Mouse (Mus musculus) heart, embryonic 16.5 days (tissue): ENCODE measurements at regions not wholly inside any gene's neighbourhood (a gene's known extent, or its start where the extent isn't known, plus 50 kb on each side); places are given as distances from the start of the nearest gene placed in this dataset.
"Not testable (repeated sequence)": the region's sequence is repeated elsewhere in the genome, so short reads cannot be mapped to it uniquely, and the experiment has no call there.

ENCODE experiments used
- ATAC-seq: fragments of 200-750 bp; cut with Nextera tagmentation; replicated peaks from 2 replicates; pipeline ENCODE4 v1.8.0; 2017; ENCODE audit warnings: moderate number of reproducible peaks; ENCODE audit not compliant: insufficient read depth, low FRiP score; ENCODE audit errors: extremely low read depth
- H3K27ac ChIP-seq: fragments of 300-500 bp; sonication (generic); 2 replicates; pipeline ENCODE4 v1.5.1; 2014; ENCODE audit warnings: mild to moderate bottlenecking, low read length, control low read depth, moderate library complexity
- H3K27me3 ChIP-seq: fragments of 300-500 bp; sonication (generic); 2 replicates; pipeline ENCODE4 v1.6.1; 2014; ENCODE audit warnings: low read length, mixed read lengths; ENCODE audit not compliant: control insufficient read depth, insufficient read depth
- H3K36me3 ChIP-seq: fragments of 300-500 bp; sonication (generic); 2 replicates; pipeline ENCODE4 v1.6.1; 2014; ENCODE audit not compliant: control insufficient read depth, insufficient read depth
- H3K4me1 ChIP-seq: fragments of 300-500 bp; sonication (generic); 2 replicates; pipeline ENCODE4 v1.6.1; 2014; ENCODE audit warnings: low read length, mixed read lengths; ENCODE audit not compliant: control insufficient read depth, insufficient read depth
- H3K4me2 ChIP-seq: fragments of 300-500 bp; sonication (generic); 2 replicates; pipeline ENCODE4 v1.6.1; 2014; ENCODE audit warnings: low read depth, mild to moderate bottlenecking, control low read depth, low read length
- H3K4me3 ChIP-seq: fragments of 300-500 bp; sonication (generic); 2 replicates; pipeline ENCODE4 v1.5.1; 2014; ENCODE audit warnings: mild to moderate bottlenecking, control low read depth, low read length
- H3K9ac ChIP-seq: fragments of 300-500 bp; sonication (generic); 2 replicates; pipeline ENCODE4 v1.6.1; 2014; ENCODE audit warnings: low read length, control low read depth
- H3K9me3 ChIP-seq: fragments of 300-500 bp; sonication (generic); replicated peaks from 2 replicates; pipeline ENCODE4 v1.6.1; 2016; ENCODE audit warnings: low read length; ENCODE audit not compliant: control insufficient read depth
- whole genome bisulfite sequencing: fragments of 180-500 bp; shearing (Covaris S2); extraction: QIAGEN DNeasy Blood & Tissue Kit; methylation state at CpG from one replicate; pipeline ENCODE4 v1.1.7; 2014; 5-methylcytosine and 5-hydroxymethylcytosine counted together

DNA sequence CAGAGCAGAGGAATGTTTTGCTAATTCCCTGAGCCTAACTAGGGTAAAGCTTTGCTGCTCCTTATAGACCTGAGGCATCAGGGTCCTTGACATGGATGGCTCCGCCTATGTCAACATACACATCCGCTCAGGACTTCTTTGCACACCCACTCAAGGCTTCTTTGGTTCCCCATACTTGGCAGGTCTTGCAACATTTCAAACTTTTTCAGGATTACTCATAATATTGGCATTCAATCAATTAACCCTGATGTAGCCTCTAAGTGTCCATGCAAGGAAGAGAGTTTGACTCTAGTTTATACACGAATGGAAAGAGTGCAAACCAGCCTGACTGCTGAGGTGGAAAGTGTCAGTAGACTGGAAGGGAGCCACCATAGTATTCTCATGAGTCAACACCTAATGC, 93.2 kb upstream of the Slc25a13 start:
- no peak overlapping the region for H3K4me2 ChIP-seq
- no peaks in the 10 kb centered on the region for H3K9me3 ChIP-seq
- H3K27ac ChIP-seq: no peak overlapping the region
- H3K4me1 ChIP-seq: no peaks in the 10 kb centered on the region
- WGBS: 69% methylated on average over 3 of the region's 3 CpGs
- no peak overlapping the region for H3K9ac ChIP-seq
- no peak overlapping the region for H3K4me3 ChIP-seq
- H3K36me3 ChIP-seq: no peaks in the 10 kb centered on the region
- ATAC-seq: no peak
- H3K27me3 ChIP-seq: no peaks in the 10 kb centered on the region

DNA sequence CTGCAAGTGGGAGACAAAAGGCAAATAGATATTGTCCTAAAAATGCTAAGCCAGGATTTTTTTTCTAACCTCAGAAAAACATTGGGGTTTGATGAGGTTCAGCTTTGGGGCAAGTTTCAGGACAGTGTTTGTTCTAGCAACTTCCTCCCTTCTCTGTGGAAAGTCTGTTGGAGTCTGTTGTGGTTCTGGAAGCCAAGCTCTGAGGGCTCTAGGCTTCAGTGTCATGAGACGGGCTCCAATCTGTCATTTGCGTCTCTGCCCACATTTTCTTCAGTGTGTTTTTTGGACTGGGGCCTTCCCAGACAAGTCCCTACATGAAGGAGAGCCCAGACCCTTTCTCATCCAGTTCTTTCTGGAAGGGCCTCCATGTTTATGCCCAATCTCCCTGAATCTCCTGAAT, 90.6 kb upstream of the Slc25a13 start:
- 56% methylated on average over 2 of the region's 2 CpGs for WGBS
- Histone ChIP-seq H3K9ac (no peak overlapping the region), H3K27ac (no peak overlapping the region), H3K36me3 (no peaks in the 10 kb centered on the region), H3K27me3 (no peaks in the 10 kb centered on the region), H3K4me2 (no peak overlapping the region), H3K4me1 (no peaks in the 10 kb centered on the region), H3K9me3 (no peaks in the 10 kb centered on the region), H3K4me3 (no peak overlapping the region)
- ATAC-seq: no peak

DNA sequence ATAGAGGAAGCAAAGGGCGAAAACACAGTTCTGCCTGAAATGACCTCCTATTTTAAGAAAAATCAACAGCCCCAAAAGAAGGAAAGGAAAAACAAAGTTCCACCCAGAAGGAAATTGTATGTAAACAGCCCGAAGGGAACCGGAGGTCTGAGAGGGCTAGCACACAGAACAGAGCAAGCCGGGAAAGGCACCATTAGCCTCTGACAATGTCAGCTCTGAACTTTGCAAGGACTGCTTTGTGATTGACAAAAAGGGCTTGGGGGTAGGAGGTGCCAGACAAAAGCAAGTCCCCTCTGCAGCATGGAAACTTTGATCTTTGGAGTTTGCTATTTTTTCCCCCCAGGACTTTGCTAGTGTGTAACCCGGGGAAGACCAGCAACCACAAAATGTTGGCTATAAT, 86.8 kb upstream of the Slc25a13 start:
- no peaks in the 10 kb centered on the region for H3K27me3 ChIP-seq
- no peaks in the 10 kb centered on the region for H3K36me3 ChIP-seq
- no peaks in the 10 kb centered on the region for H3K9me3 ChIP-seq
- no peak overlapping the region for H3K4me3 ChIP-seq
- peaks cover 13% of the 10 kb centered on the region for H3K4me1 ChIP-seq
- H3K4me2 ChIP-seq: no peak overlapping the region
- H3K27ac ChIP-seq: no peak overlapping the region
- H3K9ac ChIP-seq: no peak overlapping the region
- WGBS: 48% methylated on average over 5 of the region's 5 CpGs
- no peak for ATAC-seq

DNA sequence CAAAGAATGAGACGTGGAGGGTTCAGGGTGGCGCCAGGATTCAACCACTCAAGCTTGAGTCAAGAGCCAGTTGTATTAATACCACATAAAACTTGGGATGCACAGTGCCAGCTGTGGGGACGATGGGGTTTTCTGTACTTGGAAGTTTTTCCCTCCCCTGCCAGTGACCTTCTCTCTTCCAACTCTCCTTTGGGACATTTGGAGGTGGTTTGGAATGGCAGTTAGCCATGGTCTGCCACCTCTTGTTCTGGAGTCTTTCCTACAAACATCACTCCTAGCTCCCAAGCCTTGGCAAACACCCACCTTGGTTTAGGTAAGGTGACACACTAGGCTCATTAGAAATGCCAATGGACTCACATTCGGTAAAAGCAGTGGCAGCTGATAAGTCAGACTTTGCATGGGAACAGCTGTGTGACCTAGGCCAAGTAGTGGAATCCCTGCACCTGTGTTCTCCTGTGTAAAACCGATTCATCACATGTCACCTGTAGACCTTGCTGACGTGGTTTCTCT, 84.1 kb upstream of the Slc25a13 start:
- Histone ChIP-seq H3K27me3 (no peaks in the 10 kb centered on the region), H3K4me3 (no peak overlapping the region), H3K9me3 (no peaks in the 10 kb centered on the region), H3K36me3 (no peaks in the 10 kb centered on the region), H3K4me1 (peaks cover 18% of the 10 kb centered on the region), H3K9ac (no peak overlapping the region), H3K27ac (no peak overlapping the region), H3K4me2 (no peak overlapping the region)
- no peak for ATAC-seq
- 75% methylated on average over 6 of the region's 6 CpGs for WGBS

DNA sequence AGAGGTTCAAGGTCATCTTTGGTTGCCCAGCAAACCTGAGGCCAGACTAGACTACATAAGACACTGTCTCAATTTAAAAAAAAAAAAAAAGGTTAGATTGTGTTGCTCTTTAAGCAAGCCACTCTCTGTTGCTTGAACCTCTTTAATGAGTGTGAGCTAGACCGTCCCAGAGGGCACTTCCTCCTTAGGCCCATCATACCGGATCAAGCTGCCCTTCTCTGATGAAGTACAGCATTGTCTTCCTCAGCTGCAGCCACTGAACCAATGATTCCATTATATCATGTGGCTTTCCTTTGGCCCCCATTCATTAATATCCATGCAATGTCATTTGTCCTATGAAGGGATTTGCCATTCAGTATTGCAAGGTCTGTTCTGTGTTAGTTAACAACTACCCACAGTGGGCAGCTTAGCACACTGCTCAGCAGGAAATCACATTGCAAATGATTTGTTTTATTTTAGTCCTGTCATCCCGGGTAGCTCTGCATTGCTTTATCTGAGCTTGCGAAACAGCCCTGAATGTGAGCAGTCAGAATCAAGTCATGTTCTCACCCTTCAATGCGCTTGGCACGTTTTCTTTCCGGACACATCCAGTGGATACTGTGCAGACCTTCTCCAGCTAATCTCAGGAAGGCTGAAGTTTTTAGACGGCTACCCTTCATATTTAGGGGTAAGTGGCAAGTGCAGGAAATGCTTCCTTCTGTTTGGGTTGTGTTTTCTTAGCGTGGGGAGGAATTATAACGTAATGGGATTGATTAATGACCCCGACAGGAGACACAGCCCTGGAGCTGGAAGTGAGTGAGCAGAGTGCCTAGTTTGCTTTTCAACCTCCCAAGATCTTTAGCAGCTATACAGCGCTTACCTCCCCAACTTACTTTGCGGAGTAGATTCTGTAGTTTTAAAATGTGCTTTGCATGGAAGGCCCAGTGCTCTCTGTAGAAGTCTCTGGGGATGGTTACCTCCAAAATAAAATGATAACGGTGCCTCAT, 82.2 kb upstream of the Slc25a13 start:
- no peaks in the 10 kb centered on the region for H3K27me3 ChIP-seq
- no peaks in the 10 kb centered on the region for H3K9me3 ChIP-seq
- peaks cover 18% of the 10 kb centered on the region for H3K4me1 ChIP-seq
- H3K27ac ChIP-seq: peak overlapping the region; percentile 86
- peak overlapping the region; percentile 36 for H3K4me2 ChIP-seq
- H3K36me3 ChIP-seq: no peaks in the 10 kb centered on the region
- peak; percentile 97 for ATAC-seq
- 0 out of 2 replicates have a peak overlapping the region, but pooled peaks have one; percentile 10 for H3K4me3 ChIP-seq
- no peak overlapping the region for H3K9ac ChIP-seq
- 27% methylated on average over 14 of the region's 14 CpGs for WGBS

DNA sequence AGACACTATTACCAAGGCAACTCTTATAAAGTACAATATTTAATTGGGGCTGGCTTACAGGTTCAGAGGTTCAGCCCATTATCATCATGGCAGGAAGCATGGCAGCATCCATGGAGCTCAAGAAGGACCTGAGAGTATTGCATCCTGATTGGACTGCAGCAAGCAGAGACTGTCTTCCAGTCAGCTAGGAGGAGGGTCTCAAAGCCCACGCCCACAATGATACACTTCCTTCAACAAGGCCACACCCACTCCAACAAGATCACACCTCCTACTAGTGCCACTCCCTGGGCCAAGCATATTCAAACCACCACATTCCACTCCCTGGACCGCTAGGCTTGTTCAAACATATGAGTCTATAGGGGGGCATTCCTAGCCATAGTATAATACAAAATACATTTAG, 78.6 kb upstream of the Slc25a13 start:
- WGBS: 87% methylated on average over 2 of the region's 2 CpGs
- not testable (repeated sequence) for H3K4me3 ChIP-seq, H3K36me3 ChIP-seq, H3K27me3 ChIP-seq, H3K27ac ChIP-seq, H3K4me2 ChIP-seq, H3K9me3 ChIP-seq, ATAC-seq, H3K9ac ChIP-seq
- H3K4me1 ChIP-seq: peaks cover 23% of the 10 kb centered on the region

DNA sequence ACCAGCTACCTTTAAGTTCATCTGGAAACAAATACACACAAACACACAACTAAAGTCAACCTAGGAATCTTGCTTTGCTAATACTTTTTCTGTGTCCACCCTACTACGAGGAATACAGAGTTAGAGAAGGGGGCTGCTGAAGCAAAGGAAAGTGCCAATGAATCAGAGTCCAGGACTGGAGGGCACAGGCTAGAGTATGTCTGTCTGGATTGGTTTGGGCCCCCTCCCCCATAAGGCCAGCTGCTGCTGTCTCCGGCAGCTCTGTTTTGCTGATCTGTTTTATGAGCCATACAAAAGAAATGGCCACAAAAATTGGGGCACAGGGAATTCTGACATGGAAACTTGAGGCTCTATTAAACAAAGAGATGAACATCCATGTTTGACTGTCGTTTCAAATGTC, 74.8 kb upstream of the Slc25a13 start:
- H3K4me2 ChIP-seq: no peak overlapping the region
- H3K36me3 ChIP-seq: no peaks in the 10 kb centered on the region
- H3K27ac ChIP-seq: no peak overlapping the region
- H3K9me3 ChIP-seq: no peaks in the 10 kb centered on the region
- no peaks in the 10 kb centered on the region for H3K27me3 ChIP-seq
- no peak overlapping the region for H3K4me3 ChIP-seq
- H3K4me1 ChIP-seq: peaks cover 16% of the 10 kb centered on the region
- no peak for ATAC-seq
- no peak overlapping the region for H3K9ac ChIP-seq
- WGBS: 77% methylated on average over 3 of the region's 3 CpGs

DNA sequence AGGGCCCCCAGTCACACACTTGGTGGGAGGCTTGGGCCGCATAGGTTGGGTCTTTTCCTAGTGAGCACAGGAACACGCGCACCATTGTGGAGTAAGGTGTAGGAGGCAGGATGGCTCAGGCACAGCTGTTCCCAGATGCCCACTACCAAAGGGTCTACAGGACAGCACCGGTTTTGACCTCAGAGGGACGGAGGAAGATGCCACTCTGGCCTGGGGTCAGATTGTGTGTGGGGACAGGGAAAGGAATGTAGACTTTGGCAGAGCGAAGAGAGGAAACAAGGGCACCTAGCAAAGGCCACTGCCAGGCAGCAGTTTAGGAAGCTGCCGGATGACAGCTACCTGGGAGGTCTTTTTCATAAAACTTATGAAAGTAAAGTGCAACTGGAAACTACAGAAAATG, 73.5 kb upstream of the Slc25a13 start:
- Histone ChIP-seq H3K4me3 (no peak overlapping the region), H3K4me2 (no peak overlapping the region), H3K36me3 (no peaks in the 10 kb centered on the region), H3K9ac (no peak overlapping the region), H3K4me1 (peaks cover 16% of the 10 kb centered on the region), H3K27ac (no peak overlapping the region), H3K9me3 (no peaks in the 10 kb centered on the region), H3K27me3 (no peaks in the 10 kb centered on the region)
- ATAC-seq: no peak
- WGBS: 75% methylated on average over 7 of the region's 7 CpGs

DNA sequence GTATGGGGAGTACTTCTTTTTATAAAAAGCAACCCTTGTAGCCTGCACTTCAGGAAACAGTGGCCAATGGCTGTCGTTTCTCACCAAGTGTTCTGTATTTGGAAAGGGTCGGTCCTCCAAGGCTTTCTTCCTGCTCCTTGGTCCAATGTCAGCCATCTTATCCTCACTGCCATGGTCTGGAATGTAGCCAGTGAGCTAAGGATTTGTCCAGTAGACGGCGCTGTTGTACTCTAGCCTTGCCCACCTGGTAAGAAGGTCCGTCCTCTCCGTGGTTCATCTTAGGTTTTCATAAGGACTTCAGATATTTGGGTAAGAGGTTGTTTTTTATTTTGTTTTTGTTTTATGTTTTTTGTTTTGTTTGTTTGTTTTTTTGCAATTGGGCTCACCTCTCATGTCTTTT, 72.8 kb upstream of the Slc25a13 start:
- 0 out of 2 replicates have a peak, but pooled peaks have one; percentile 45 for ATAC-seq
- 20% methylated on average over 6 of the region's 6 CpGs for WGBS

More for the DNA sequence above, 72.8 kb upstream of the Slc25a13 start:
- Histone ChIP-seq H3K4me2 (no peak overlapping the region), H3K4me3 (no peak overlapping the region), H3K9me3 (no peaks in the 10 kb centered on the region), H3K4me1 (peaks cover 16% of the 10 kb centered on the region), H3K27me3 (no peaks in the 10 kb centered on the region), H3K27ac (no peak overlapping the region), H3K36me3 (no peaks in the 10 kb centered on the region), H3K9ac (no peak overlapping the region)
